Mouse (Mus musculus) thymus, adult 2 months (tissue): ENCODE measurements around the gene Rtca. TPM values are rescaled to one million over a fixed set of nuclear protein-coding genes. Genes with fewer than 3 reads are reported as not detected.
A peak's percentile ranks its signal among the peaks of the same experiment; 100 is the strongest.

Experiments
- DNase-seq: peaks from one replicate; pipeline ENCODE4 v3.0.0; 2021
- H3K27ac ChIP-seq: fragments of 200-500 bp; 2 replicates; pipeline ENCODE4 v1.5.1; 2012; ENCODE audit warnings: low read length, control low read depth; ENCODE audit not compliant: control insufficient read depth, insufficient read depth
- H3K27me3 ChIP-seq: fragments of 200-500 bp; 2 replicates; pipeline ENCODE4 v1.6.1; 2012; ENCODE audit warnings: mild to moderate bottlenecking, low read length, moderate library complexity, mixed read lengths; ENCODE audit not compliant: control insufficient read depth, insufficient read depth
- H3K36me3 ChIP-seq: fragments of 200-500 bp; 2 replicates; pipeline ENCODE4 v1.6.1; 2012; ENCODE audit warnings: mild to moderate bottlenecking, low read length, moderate library complexity; ENCODE audit not compliant: control insufficient read depth, insufficient read depth
- H3K4me1 ChIP-seq: fragments of 200-500 bp; replicated peaks from 2 replicates; pipeline ENCODE4 v1.6.1; 2012; ENCODE audit warnings: low read length; ENCODE audit not compliant: control insufficient read depth, insufficient read depth
- H3K4me3 ChIP-seq: fragments of 200-500 bp; 2 replicates; pipeline ENCODE4 v1.5.1; 2012; ENCODE audit warnings: mild to moderate bottlenecking, low read length, control low read depth, moderate library complexity; ENCODE audit not compliant: control insufficient read depth, insufficient read depth
- CTCF ChIP-seq: fragments of 200-500 bp; IDR thresholded peaks from 2 replicates; pipeline ENCODE4 v1.5.1; 2012; ENCODE audit warnings: mild to moderate bottlenecking, control low read depth, low read length, moderate library complexity, borderline replicate concordance; ENCODE audit not compliant: control insufficient read depth, poor library complexity, insufficient read depth; ENCODE audit errors: extremely low read depth
- POLR2A ChIP-seq: fragments of 200-500 bp; IDR thresholded peaks from 2 replicates; pipeline ENCODE4 v1.6.1; 2012; ENCODE audit warnings: mild to moderate bottlenecking, low read length, control low read depth, moderate library complexity; ENCODE audit not compliant: control insufficient read depth, poor library complexity, insufficient read depth; ENCODE audit errors: extremely low read depth
- WGBS: fragments of 180-500 bp; shearing (Covaris S2); methylation state at CpG from one replicate; pipeline ENCODE4 v1.1.7; 2018; 5-methylcytosine and 5-hydroxymethylcytosine counted together
- polyA plus RNA-seq: library from polyadenylated mRNA; depleted of rRNA; stranded (reverse); fragments of >200 nt; gene quantifications from 2 replicates; pipeline ENCODE4 v1.2.3, GENCODE M21; 2012

Gene Rtca
- polyA plus RNA-seq, 1 experiment = 34.9 TPM

GRCm38 (mm10) chr3:116530826-116531225 lies 22.8 kb upstream of the Rtca start:
- no peak for DNase-seq

GRCm38 (mm10) chr3:116529741-116530140 lies 21.7 kb upstream of the Rtca start:
- H3K4me1 ChIP-seq = no peaks in the 10 kb centered on the region
- no peak for DNase-seq
- H3K4me3 ChIP-seq = no peak overlapping the region
- 68% methylated on average over 5 of the region's 5 CpGs for WGBS
- H3K36me3 ChIP-seq = peaks cover 15% of the 10 kb centered on the region
- H3K27ac ChIP-seq = no peak overlapping the region
- no peaks in the 10 kb centered on the region for H3K27me3 ChIP-seq
- TF ChIP-seq CTCF (no peak), POLR2A (no peak)

More at GRCm38 (mm10) chr3:116530826-116531225, 22.8 kb upstream of the Rtca start:
- H3K4me3 ChIP-seq = no peak overlapping the region
- H3K36me3 ChIP-seq = peaks cover 26% of the 10 kb centered on the region
- no peak overlapping the region for H3K27ac ChIP-seq
- no peak for TF ChIP-seq POLR2A
- no peak for TF ChIP-seq CTCF
- 99% methylated on average over 4 of the region's 4 CpGs for whole genome bisulfite sequencing
- no peaks in the 10 kb centered on the region for H3K4me1 ChIP-seq
- H3K27me3 ChIP-seq = no peaks in the 10 kb centered on the region

DNA sequence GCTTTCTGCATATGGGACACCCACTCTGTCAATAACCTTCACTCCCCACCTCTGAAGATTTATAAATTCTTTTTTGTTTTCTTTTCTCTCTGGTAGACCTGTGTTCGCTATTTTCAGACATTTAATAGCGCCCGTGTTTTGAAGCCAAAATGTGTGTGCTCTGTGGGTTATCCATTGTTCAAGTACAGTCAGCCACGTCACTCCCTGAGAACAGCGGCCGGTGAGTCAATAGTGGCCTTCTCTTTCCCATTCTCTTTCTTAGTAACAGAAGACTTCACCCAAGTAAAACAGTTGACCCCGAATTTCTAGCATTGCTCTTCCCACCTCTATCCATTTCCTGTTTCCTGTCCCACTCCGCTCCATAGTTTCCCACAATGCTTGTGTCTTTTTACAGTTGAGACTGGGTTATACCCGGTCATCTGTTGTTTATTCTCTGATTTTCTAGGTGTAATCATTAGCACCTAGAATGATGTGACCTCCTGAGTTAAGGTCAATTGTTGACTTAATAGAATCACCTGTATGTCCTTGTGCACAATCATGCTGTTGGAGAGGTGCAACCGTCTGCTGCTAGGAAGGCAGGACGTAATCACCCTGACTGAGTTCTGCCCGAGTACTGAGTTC lies 12.2 kb upstream of the Rtca start:
- 91% methylated on average over 12 of the region's 12 CpGs for WGBS
- Histone ChIP-seq H3K36me3 (peaks cover 4% of the 10 kb centered on the region; the same call in 1 of the 2 replicates), H3K4me1 (no peaks in the 10 kb centered on the region; the same call in 1 of the 2 replicates), H3K27me3 (no peaks in the 10 kb centered on the region), H3K27ac (no peak overlapping the region), H3K4me3 (no peak overlapping the region)
- DNase-seq = no peak
- TF ChIP-seq CTCF (no peak), POLR2A (no peak)

DNA sequence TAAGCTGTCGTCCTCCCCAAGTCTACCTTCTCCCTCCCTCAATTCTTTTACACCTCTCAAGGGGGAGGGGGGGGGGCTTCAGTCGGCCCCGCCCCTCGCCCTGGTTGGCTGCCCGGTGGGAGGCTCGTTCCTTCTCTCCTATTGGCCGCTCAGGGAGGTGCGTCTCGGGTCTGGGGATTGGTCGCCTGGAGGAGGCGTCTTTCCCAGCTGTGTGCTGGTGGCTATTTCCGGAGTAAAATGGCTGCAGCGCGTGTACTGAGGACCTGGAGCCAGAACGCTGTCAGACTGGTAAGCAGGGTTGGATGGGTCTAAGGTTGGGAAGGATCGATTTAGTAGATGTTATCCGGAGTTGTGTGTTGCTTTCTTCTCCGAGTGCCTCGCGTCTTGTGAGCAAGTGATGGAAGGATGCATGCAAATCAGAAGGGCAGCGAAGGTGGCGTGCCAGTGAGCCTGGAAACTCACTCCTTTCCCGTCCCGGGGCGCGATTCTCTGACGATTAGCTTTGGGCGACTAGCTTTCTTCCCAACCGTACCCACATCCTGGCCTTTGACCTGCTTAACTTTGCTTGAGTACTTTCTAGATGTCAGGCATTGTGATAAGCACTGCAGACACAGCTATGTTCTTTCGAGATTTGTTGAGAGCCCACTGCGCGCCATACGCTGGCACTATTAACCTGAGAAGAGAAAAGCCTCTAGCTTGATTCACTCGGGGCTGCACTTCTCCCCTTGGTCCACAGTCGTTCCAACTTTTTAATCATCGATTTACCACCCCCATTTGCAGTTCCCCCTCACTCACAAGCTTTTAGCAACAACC lies 5.1 kb upstream of the Rtca start, which contains the start of gene Dbt:
Gene Dbt (plus strand): TSS at position 167 of the 813 bp plus-strand sequence.
- WGBS = 2% methylated on average over 36 of the region's 36 CpGs

GRCm38 (mm10) chr3:116512151-116512903 lies 4.3 kb upstream of the Rtca start:
- peaks cover 8% of the 10 kb centered on the region for H3K4me1 ChIP-seq
- TF ChIP-seq CTCF (no peak), POLR2A (no peak)
- no peaks in the 10 kb centered on the region for H3K27me3 ChIP-seq
- no peak overlapping the region for H3K27ac ChIP-seq
- no peaks in the 10 kb centered on the region for H3K36me3 ChIP-seq
- peak; percentile 48 for DNase-seq
- H3K4me3 ChIP-seq = no peak overlapping the region; the same call in 1 of the 2 replicates
- 51% methylated on average over 12 of the region's 12 CpGs for WGBS

More for the DNA sequence above, 5.1 kb upstream of the Rtca start, which contains the start of gene Dbt:
- Histone ChIP-seq H3K27me3 (no peaks in the 10 kb centered on the region), H3K4me3 (peak within 1 kb of the TSS; percentile 92), H3K27ac (peak within 1 kb of the TSS; percentile 50; the same call in 1 of the 2 replicates), H3K36me3 (no peaks in the 10 kb centered on the region), H3K4me1 (peaks cover 8% of the 10 kb centered on the region)
- TF ChIP-seq CTCF (0 out of 2 replicates have a peak, but pooled peaks have one; percentile 14), POLR2A (peak; percentile 60; the same call in 1 of the 2 replicates)
- DNase-seq = peak; percentile 83

- DNase-seq = no peak
- Histone ChIP-seq H3K27me3 (no peaks in the 10 kb centered on the region), H3K36me3 (peaks cover 63% of the 10 kb centered on the region), H3K4me3 (no peak overlapping the region), H3K4me1 (no peaks in the 10 kb centered on the region), H3K27ac (no peak overlapping the region)
- WGBS = 97% methylated on average over 1 of the region's 1 CpGs
- TF ChIP-seq CTCF = no peak
- no peak for TF ChIP-seq POLR2A
Measured at GRCm38 (mm10) chr3:116495671-116496070, 12.3 kb downstream of the Rtca start.
